Mouse (Mus musculus) spleen, adult 2 months (tissue): ENCODE measurements around the gene Slc10a7. TPM values are rescaled to one million over a fixed set of nuclear protein-coding genes. Genes with fewer than 3 reads are reported as not detected.
A peak's percentile ranks its signal among the peaks of the same experiment; 100 is the strongest.

Source experiments
- DNase-seq, 2 experiments: peaks; one replicate each; pipeline versions ENCODE4 v3.0.0 to v3.0.0-alpha.2; 2012 to 2021; ENCODE audit warnings: low spot score in 2 of 2, low read depth in 1 of 2
- H3K27ac ChIP-seq: fragments of 200-500 bp; 2 replicates; pipeline ENCODE4 v1.5.1; 2012; ENCODE audit warnings: low read length, inconsistent platforms; ENCODE audit not compliant: insufficient read depth
- H3K27me3 ChIP-seq: fragments of 200-500 bp; 2 replicates; pipeline ENCODE4 v1.6.1; 2012; ENCODE audit warnings: mild to moderate bottlenecking, moderate library complexity, low read length, inconsistent platforms; ENCODE audit not compliant: control insufficient read depth, insufficient read depth
- H3K36me3 ChIP-seq: fragments of 200-500 bp; 2 replicates; pipeline ENCODE4 v1.6.1; 2012; ENCODE audit warnings: mild to moderate bottlenecking, low read length, inconsistent platforms; ENCODE audit not compliant: control insufficient read depth, insufficient read depth
- H3K4me1 ChIP-seq: fragments of 200-500 bp; 2 replicates; pipeline ENCODE4 v1.6.1; 2011; ENCODE audit warnings: inconsistent platforms; ENCODE audit not compliant: control insufficient read depth, insufficient read depth, insufficient read length
- H3K4me3 ChIP-seq: fragments of 200-500 bp; 2 replicates; pipeline ENCODE4 v1.5.1; 2011; ENCODE audit warnings: mild to moderate bottlenecking, inconsistent platforms; ENCODE audit not compliant: insufficient read depth, insufficient read length; ENCODE audit errors: extremely low read depth
- CTCF ChIP-seq: fragments of 200-500 bp; IDR thresholded peaks from 2 replicates; pipeline ENCODE4 v1.5.1; 2011; ENCODE audit warnings: mild to moderate bottlenecking, inconsistent platforms; ENCODE audit not compliant: insufficient read depth, insufficient read length, insufficient replicate concordance; ENCODE audit errors: extremely low read depth
- POLR2A ChIP-seq: fragments of 200-500 bp; IDR thresholded peaks from 2 replicates; pipeline ENCODE4 v1.6.1; 2011; ENCODE audit warnings: low read depth, low read length, inconsistent platforms
- WGBS: fragments of 180-500 bp; shearing (Covaris S2); methylation state at CpG from one replicate; pipeline ENCODE4 v1.1.7; 2018; 5-methylcytosine and 5-hydroxymethylcytosine counted together
- polyA plus RNA-seq: library from polyadenylated mRNA; depleted of rRNA; stranded (reverse); fragments of >200 nt; gene quantifications from 2 replicates; pipeline ENCODE4 v1.2.3, GENCODE M21; 2012

The Slc10a7 gene
- polyA plus RNA-seq, 1 experiment, result 10.7 TPM

DNA sequence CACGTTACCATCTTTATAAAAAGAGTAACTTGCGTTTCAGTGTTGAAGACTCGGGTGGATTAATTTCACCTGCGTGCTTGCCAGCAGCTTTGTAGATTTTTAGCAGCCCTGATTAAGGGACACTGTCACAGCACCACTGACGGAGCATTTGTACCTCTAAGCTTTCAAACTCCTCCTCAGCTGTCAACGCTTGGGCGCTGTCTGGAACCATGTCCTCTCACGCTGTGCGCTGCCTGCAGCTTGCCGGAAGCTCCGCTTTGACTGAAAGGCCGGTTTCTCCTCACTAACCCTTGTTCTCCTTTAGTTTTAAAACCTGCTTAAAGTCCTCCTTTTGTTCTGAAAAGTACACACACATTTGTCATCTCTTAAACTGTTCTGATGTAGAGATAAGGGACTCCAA, 123.9 kb downstream of the Slc10a7 start:
- no peaks in the 10 kb centered on the region for H3K27me3 ChIP-seq
- peak in 1 of 2 experiments; percentile 64 for DNase-seq
- TF ChIP-seq CTCF (no peak), POLR2A (peak; percentile 57)
- 51% methylated on average over 12 of the region's 12 CpGs for WGBS
- peak overlapping the region; percentile 62 for H3K27ac ChIP-seq
- H3K36me3 ChIP-seq, result peaks cover 2% of the 10 kb centered on the region; the same call in 1 of the 2 replicates
- H3K4me1 ChIP-seq, result peaks cover 12% of the 10 kb centered on the region; the same call in 1 of the 2 replicates
- H3K4me3 ChIP-seq, result no peak overlapping the region

DNA sequence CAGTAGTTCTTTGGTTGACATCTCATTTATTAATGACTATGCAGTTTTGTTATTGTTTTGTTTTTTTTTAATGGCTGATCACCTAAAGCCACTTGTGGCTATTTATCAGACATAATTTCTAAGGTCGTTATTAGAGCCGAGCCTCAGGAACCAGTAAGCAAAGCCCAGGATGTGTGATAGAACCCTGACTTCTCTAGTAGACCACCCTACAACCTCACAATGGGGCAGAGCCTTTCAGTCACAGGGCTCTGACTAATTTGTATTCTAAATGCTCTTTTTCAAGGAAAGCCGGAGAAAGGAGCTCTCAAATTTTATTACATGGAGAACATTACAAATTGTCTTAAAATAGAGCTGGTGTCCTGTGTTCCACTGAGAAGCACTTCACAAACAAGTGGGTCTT, 124.9 kb downstream of the Slc10a7 start:
- H3K27ac ChIP-seq, result no peak overlapping the region
- DNase-seq, result no peak
- WGBS, result 91% methylated on average over 3 of the region's 3 CpGs
- peaks cover 2% of the 10 kb centered on the region; the same call in 1 of the 2 replicates for H3K36me3 ChIP-seq
- H3K27me3 ChIP-seq, result no peaks in the 10 kb centered on the region
- TF ChIP-seq CTCF (no peak), POLR2A (no peak)
- H3K4me3 ChIP-seq, result no peak overlapping the region
- peaks cover 9% of the 10 kb centered on the region; the same call in 1 of the 2 replicates for H3K4me1 ChIP-seq

DNA sequence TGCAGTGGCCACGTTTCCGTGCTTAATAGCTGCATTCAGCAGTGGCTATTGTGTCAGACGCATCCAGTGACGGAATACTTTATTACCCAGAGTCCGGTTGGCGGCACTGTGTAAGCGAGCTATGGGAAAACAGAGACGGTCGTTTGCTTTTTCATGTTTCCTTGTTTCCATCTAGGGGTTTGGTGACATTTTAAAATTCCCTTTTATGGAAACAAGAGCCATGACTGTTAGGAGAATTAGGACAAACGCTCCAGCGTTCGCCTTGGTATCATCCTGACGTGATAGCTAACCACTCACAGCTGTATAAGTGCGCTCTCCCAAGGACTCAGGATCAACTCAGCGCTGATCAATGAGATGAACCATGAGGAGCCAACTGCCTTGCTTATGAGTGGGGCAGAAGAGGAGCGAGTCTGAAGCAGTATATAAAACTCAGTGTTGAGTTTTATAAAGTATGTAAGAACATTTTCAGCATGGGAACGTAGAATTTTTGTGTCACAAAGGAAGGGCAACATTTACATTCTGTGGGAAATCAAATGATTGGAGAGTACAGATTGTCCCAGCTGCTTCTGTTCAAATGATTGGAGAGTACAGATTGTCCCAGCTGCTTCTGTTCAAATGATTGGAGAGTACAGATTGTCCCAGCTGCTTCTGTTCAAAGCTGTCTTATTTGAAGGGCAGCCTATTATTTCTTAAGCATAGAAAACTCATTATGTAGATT, 125.5 kb downstream of the Slc10a7 start:
- H3K4me1 ChIP-seq, result peaks cover 4% of the 10 kb centered on the region; the same call in 1 of the 2 replicates
- H3K27me3 ChIP-seq, result no peaks in the 10 kb centered on the region
- no peak for TF ChIP-seq POLR2A
- no peak for TF ChIP-seq CTCF
- H3K36me3 ChIP-seq, result peaks cover 2% of the 10 kb centered on the region; the same call in 1 of the 2 replicates
- DNase-seq, result no peak
- no peak overlapping the region for H3K27ac ChIP-seq
- WGBS, result 90% methylated on average over 17 of the region's 17 CpGs
- H3K4me3 ChIP-seq, result no peak overlapping the region

DNA sequence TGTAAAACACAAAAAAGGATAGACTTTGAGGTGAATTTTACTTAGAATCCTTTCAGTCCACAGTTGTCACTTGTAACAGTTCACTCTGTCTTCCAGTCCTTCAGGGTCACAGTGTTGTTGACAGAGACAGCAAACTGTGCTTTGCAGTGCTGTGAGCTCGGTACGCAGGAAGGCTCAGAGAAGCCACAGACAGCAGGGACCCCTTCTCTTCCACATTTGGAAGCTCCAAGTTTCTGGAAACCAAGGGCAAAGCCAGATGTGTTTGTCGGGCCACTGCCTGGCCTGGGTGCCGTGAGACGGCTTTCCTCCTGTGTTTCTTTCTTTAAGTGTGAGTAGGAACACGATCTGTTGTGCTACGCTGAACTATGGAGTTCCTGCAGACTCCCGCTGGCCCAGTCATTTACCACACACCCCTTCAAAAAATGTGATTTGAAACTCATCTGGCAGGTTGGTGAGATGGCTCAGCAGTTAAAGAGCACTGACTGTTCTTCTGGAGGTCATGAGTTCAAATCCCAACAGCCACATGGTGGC, 126.2 kb downstream of the Slc10a7 start:
- no peak for TF ChIP-seq CTCF
- no peak for TF ChIP-seq POLR2A
- 96% methylated on average over 8 of the region's 8 CpGs for WGBS
- no peaks in the 10 kb centered on the region for H3K27me3 ChIP-seq

DNA sequence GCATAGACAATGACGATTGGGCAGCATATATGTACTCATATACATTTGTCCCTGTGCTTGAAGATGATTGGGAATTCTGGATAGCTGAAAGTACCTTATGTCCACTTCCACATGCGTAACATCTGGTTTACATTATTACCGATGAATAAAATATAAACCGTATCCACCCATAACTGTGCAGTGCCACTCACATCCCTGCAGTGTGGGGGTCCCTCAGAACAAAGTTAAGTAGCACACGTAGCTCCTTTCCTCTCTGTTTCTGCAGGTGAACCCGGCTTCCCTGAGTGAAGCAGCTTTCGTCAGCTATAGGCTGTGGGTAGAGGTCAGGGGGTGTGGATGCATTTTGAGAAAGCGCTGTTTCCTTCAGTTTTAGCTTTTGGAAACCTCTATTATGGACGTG, 132.8 kb downstream of the Slc10a7 start:
- no peaks in the 10 kb centered on the region for H3K36me3 ChIP-seq
- H3K27me3 ChIP-seq, result no peaks in the 10 kb centered on the region
- no peaks in the 10 kb centered on the region for H3K4me1 ChIP-seq
- H3K4me3 ChIP-seq, result no peak overlapping the region
- no peak for TF ChIP-seq POLR2A
- TF ChIP-seq CTCF, result no peak
- no peak for DNase-seq
- no peak overlapping the region for H3K27ac ChIP-seq
- 94% methylated on average over 9 of the region's 9 CpGs for WGBS

More for the DNA sequence above, 126.2 kb downstream of the Slc10a7 start:
- DNase-seq, result no peak
- peaks cover 2% of the 10 kb centered on the region; the same call in 1 of the 2 replicates for H3K36me3 ChIP-seq
- H3K4me1 ChIP-seq, result peaks cover under 1% of the 10 kb centered on the region; the same call in 1 of the 2 replicates
- peak overlapping the region; percentile 37; the same call in 1 of the 2 replicates for H3K27ac ChIP-seq
- H3K4me3 ChIP-seq, result no peak overlapping the region

DNA sequence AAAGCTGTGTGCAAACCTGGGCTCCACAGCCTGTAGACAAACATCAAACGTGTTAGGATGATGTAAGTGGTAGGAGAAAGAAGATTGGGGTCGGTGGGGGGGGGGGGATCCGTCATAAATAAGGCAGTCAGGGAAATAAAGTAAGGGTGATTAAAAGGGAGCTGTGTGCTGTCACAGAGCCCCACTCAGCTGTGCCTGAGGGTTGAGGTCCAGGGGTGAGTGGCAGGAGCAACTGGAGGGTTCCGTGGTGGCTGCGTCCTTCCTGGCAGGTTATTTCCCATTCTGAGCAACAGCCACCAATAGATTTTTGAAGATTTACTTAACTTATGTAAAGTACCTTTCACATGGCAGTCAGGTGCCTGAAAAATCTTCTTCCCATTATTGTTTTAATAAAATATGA, 133.2 kb downstream of the Slc10a7 start:
- H3K27ac ChIP-seq, result no peak overlapping the region
- H3K36me3 ChIP-seq, result no peaks in the 10 kb centered on the region
- WGBS, result 70% methylated on average over 5 of the region's 5 CpGs
- DNase-seq, result no peak
- TF ChIP-seq POLR2A (no peak), CTCF (no peak)
- no peaks in the 10 kb centered on the region for H3K4me1 ChIP-seq
- H3K27me3 ChIP-seq, result no peaks in the 10 kb centered on the region
- no peak overlapping the region for H3K4me3 ChIP-seq

DNA sequence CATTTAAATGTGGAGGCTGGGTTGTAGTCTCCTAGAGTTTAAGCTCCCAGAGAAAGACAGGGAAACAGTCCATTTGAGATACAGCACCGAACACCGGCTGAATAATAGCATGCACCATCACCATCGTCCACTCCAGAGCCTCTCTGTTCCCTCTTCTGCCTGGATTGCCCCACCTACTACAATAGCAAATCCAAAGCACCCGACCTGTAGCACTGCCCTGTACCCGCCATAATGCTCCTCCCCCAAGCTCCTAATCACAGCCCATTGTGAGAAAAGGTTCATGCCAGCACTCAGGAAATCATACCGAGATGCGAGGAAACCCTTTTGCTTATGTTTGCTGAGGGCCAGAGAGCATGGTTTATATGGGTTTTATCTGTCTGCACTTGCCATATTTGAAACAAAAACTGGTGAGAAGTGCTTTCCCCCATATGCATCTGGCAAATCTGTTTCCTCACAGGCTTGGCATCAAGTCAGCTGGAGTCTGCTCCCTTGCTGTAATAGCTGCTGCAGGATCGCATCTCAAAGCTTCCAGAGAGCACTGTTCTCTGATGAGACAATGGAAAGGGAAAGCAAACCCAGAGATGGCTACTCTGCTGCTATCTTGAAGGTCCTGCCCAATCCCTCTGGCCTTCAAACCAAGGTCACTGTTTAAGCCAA, 138.0 kb downstream of the Slc10a7 start:
- Histone ChIP-seq H3K27me3 (no peaks in the 10 kb centered on the region), H3K36me3 (no peaks in the 10 kb centered on the region), H3K27ac (no peak overlapping the region), H3K4me1 (no peaks in the 10 kb centered on the region), H3K4me3 (no peak overlapping the region)
- 87% methylated on average over 8 of the region's 8 CpGs for WGBS
- TF ChIP-seq CTCF (no peak), POLR2A (no peak)
- DNase-seq, result no peak
